Mouse (Mus musculus): ENCODE results near the gene Ddb1.

Ddb1 gene

DNA sequence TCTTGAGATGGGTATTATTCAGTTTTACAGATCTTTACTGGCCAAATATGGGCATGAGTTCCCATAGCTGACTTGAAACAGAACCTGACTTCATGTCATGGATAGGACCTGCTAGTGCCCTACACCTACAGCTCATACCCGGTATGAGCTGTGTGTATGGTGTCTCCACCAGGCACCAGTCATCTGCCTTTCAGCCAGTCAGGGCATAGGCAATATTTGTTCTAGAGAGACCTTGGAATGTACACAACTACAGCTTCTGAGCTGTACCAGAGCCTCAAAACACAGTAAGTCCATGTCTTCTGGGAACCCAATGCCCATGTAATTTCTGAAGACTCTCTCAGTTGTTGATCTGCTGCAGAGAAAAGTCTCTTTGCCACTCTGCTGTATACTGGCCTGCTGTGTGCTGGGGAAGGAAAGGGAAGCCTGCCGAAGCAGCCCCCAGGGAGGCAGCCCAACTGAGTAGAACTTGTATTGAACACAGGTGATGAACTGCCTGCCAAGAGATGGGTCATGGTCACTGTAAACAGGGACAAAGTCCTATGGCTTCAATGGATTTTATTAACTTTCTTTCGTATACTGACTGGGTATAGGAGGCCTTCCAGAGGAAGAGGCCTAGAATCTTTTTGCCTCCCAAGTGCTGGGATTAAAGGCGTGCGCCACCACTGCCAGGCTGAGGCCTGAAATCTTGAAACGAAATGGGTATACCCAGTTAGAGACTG is 13.3 kb upstream of the Ddb1 start:
- DNase-seq (ENCODE audit: low read depth): no peak

DNA sequence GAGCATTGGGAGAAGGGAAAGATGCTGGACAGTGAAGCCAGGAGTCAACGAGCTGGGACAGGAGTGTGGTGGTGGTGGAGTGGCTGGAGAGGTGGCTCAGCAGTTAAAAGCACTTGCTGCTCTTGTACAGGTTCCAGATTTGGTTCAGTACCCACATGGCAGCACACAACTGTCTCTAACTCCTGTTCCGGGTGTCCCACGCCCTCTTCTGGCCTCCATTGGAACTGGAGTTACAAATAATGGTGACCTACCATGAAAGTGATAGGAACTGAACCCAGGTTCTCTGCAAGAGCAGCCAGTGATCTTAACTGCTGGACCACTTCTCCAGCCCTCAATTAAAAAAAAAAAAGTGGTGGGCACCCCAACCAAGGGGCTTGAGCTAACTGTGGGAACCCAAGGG is 6.9 kb upstream of the Ddb1 start:
- peak; percentile 47 for DNase-seq (ENCODE audit: low read depth)

DNA sequence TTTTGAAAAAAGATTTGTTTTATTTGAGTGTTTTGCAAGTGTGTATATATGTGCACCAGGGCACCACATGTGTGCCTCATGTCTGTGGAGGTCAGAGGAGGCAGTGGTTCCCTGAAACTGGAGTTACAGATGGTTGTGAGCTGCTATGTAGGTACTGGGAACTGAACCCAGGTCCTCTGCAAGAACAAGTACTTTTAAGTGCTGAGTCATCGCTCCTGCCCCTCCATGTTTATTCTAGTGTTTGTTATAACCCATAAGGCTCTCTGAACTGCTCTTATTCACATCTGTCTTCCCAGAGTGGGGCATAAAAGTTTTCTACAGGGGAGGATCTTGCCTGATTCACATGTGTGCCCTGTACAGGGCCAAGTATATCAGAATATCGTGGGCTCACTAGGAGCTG is 5.5 kb upstream of the Ddb1 start:
- DNase-seq (ENCODE audit: low read depth): no peak

DNA sequence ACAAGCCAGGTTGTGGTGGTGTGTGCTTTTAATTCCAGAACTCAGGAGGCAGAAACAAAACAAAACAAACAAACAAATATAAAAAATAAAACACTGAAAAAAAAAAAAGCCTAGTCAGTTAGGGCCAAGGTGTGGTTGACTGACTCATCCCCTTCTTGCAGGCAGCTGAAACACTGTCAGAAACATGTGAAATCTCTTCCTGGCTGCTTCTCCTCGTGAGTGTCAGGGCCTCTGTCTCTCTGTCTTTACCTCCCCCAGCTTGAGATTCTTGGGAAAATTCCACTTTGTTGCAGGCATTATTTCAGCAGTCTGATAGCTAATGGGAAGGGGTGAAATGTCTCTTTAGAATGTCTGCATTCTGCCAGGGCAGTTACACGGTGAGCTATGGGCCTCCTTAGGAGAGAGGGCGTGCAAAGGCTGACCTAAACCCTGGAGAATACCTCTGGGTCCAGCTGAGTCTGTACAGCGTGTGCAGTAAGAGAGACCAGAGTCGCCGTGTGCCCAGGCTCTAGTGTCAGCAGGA is 2.8 kb upstream of the Ddb1 start:
- peak; percentile 78 for DNase-seq (ENCODE audit: low read depth)

DNA sequence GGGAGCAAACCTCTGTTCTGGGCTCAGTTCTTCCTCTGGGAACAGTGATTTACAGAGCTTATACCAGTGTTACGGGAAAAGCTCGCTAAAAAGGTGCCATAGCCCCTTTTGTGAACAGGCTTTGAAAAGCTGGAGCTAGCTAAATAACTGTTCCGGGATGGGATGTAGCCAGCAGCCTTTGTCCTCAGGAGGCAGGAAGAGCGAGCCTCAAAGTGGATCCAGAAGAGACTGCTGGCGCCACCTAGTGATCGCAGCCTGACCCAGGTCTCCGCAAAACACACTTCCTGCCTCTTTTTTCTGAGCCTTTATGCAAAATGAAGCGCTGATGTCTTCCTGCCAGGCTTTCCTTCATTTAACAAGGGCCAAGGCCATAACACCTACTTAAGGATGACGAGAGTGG is 2.3 kb upstream of the Ddb1 start:
- peak; percentile 97 for DNase-seq (ENCODE audit: low read depth)

DNA sequence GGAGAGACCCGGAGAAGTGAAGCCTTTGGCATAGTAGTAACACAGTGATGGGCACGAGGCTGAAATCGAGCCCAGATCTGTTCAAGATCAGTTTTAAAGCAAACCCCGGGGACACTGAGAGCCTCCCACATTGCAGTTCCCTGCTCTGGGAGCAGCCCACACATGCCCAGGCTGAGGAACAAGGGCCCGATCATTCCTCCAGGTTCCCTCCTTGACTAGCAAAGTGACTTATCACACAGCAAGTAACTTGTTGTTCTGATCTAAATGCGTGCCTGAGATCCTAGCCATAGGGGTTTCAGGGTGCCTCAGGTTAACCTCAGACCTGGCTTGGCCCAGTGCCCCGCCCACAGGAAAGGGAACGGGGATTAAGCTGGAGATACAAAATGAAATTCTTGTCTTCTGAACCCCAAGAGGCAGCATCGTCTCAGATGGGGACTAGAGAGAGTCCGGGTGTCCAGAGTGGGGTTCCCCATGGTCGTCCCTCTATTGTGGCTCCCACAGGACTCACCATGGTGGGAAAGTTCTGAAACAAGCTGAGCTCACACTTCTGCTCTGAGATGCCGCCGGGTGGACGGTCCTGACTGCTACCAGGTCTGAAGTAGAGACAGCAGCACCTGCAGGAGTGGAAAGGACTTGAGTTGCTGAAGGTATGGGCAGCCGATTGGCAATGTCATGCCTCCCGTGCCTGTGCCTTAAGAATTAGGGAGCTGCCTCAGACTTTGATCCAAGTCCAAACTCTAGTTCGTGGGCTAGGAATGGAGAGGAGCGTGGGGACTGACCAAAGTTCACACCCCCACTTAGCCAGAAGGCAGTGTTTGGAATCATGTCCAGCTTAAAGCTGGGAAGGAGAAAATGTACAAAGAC is 1.2 kb upstream of the Ddb1 start:
- DNase-seq (ENCODE audit: low read depth): no peak

DNA sequence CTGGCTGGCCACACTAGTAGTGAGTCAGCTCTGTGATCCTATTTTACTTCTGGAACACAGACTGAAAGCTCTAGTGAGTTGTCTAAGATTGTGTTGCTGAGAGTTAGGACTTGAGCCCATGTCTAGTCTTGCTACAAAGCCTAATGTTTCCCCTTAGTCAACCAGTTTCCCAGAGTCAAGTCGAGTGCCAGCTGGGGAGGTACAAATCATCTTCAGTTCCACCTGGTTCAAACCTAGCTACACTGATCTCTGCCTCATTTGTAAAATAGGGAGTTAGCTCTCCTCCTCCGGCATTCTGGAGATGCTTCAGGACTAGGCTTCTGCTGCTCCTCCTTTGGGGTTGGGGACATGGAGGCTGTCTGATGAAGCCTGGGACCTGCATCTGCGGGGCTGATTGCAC is 593 bp upstream of the Ddb1 start:
- DNase-seq (ENCODE audit: low read depth): peak; percentile 47

DNA sequence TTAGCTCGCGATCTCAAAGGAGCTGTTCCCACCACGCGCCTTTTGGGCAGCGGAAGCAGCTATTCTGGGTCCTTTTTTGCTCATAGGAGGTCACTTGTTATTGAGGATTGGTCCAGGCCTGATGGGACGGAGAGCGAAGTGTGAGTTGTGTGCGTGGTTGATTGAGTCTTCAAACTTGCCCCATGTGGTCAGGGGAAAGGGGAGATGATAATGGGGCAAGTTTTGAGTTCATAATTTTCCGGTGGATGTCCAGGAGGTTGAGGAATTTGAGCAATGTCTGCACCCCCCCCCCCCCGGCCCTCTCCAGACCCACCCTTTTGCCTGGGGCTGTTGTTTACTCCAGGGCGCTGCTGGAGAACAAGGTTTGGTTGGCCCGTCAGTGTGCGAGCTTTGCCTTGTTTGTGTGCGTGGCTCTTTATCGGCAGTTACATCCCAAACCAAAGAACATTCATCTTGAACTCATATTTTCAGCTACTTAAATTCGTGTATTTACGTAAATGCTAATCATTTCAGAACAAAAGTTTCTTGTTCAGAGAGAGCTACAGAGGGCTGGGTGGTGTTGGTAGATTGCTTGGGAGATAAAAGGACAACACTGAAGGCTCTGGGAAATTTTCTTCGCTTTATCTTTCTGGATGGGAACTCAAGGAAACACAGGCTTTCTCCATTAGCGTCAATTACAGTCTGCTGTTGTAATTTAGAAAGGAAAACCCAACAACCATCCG is 935 bp downstream of the Ddb1 start:
- DNase-seq (ENCODE audit: low read depth): peak; percentile 78

DNA sequence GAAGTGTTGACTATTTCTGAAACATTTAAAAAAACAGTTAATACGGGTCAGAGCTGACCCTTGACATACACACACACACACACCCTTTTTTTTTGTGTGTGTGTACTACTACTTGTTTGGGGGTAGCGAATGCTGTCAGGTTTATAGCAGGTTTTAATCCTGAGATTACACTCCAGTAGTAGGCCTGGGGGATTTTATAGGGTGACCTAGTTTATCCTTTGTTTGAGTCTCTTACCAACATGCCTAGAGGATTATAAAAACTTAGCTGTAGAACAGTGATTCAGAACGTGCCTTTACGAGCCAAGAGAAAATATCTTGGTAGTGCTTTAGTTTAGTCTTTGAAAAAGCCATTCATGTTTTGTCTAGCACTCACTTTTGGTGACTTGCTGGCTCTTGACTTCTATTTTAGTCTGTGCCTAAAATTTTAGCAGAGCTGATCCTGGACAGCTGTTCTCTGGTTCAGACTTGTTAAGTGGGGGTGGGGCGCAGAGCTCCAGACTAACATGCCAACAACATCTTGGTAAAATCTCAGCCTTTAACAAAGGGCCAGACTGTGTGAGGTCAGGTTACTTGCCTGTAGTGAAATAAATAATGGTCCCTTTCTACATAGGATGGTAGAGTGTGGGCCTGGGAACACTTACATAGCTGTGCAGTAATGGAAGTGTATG is 3.6 kb downstream of the Ddb1 start:
- DNase-seq (ENCODE audit: low read depth): no peak

DNA sequence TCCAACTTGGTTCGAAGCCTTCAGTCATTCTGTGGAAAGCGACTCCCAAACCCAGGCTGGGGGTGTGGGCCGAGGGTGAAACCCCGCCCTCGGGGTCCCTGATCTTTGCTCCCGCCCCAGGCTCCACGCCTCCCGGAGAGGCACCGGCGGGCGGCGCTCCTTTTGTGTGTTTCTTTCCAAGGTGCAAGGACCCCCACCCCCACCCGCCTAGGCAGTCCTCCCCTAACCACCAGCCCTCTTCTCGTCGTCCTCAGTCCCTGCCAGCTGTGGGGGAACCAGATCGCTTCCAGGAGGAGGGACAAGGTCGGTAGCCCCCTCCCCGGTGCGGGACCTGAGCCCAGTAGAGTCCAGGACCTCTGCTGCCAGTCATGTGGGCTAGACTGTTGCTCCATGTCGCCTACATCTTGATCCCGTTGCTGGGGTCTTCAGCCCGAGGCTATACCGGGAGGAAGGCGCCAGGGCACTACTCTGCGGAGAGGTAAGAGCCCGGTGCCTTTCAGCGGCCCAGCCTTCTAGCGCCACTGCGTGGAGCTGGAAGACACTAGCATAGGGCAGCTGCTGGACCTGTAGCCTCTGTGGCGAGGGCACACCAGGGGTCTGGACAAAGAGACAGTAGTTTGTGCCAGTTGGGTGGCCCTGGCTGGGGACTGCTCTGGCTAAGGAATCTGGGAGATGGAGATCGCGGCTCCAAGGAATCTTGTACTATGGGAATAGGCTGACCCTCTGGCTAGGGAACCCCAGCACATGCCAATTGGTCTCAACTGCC is 29.2 kb downstream of the Ddb1 start, which contains the start of gene Vwce:
TSS of gene Vwce (plus strand) at position 108 of the 766 bp plus-strand sequence.
- DNase-seq (ENCODE audit: low read depth): no peak

DNA sequence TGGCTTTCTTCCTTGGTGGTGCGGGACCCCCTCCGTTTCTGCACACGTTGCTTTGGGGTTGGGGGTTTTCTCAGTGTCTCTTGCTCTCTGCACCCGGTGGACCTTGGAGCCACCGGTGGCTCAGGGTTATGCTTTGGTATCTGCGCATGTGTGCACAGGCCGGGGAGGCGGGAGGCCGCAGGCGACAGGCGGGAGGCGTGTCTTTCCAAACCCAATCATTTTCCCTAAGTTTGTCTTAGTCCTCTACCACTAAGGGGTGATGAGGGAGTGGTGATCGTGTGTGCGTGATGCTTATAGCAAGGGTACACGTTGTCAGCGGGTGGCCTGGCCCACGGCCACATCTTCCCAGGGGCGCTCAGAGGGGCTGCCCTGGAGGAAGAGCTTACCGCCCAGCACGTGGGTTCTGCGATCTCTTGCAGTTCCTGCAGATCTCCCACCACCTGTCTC is 29.8 kb downstream of the Ddb1 start:
- no peak for DNase-seq (ENCODE audit: low read depth)

DNA sequence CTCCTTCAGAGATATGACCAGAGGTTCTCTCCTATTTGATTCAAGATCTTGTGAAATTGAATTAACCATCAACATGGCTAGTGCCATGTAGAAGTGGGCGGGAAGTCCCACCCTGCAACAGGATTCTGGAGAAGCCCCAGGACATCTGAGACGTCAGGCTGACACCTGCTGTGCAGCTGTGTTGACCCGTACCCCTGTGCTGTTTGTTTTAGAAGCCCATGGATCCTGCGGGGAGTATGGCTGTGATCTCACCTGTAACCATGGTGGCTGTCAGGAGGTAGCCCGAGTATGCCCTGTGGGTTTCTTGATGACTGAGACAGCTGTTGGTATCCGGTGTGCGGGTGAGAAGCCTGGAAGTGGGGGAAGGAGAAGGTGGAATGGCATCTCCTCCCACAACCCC is 32.7 kb downstream of the Ddb1 start:
- no peak for DNase-seq (ENCODE audit: low read depth)

DNA sequence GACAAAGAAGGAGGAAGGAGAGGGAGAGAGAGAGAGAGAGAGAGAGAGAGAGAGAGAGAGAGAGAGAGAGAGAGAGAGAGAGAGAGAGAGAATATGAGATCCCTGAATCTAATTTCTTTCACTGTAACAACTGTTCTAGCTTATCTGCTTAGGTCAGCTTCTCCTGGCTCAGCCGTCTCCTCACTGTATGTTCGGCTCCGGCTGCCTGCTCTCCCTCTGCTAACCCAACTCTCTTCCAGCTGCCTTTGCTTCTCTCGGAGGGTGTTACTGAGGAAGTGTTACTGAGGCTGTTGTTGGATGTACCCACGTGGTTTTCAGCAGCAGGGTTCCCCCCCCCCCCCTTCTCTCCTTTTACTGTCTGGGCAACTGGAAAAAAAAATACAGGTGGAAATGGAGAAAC is 35.0 kb downstream of the Ddb1 start:
- no peak for DNase-seq (ENCODE audit: low read depth)

DNA sequence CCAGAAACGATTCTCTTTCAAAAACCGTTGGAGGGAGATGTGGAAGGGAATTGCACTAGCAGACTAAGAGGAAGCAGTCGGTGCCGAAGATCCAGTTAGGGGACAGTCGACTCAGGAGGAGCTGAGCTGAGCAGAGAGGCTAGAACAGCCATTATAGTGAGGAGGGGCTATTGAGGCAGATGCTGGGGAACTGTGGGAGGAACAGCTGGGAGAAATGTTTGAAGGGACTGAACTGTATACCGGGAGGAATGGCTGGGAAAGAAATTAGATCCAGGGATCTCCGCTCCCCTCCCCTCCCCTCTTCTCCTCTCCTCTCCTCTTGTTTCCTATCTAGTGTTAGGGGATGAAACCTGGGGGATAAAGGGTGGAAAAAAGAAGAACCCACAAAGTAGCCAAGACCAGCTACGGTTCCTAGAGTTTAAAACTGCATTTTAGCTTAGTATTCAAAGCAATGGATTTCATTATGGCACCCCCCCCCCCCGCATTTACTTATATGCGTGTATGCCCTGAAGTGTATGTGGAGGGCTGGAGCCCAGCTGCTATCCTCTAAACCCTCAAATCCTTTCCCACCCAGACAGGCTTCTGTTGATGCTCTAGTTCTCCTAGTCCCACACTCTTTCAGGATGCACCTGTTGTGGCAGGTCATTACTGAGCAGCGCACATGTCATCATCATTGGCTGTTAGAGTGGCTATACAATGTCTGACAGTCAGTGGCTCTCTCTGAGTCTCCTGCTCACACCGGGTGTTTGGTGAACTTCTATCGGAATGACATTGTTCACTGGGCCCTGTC is 35.7 kb downstream of the Ddb1 start:
- no peak for DNase-seq (ENCODE audit: low read depth)

DNA sequence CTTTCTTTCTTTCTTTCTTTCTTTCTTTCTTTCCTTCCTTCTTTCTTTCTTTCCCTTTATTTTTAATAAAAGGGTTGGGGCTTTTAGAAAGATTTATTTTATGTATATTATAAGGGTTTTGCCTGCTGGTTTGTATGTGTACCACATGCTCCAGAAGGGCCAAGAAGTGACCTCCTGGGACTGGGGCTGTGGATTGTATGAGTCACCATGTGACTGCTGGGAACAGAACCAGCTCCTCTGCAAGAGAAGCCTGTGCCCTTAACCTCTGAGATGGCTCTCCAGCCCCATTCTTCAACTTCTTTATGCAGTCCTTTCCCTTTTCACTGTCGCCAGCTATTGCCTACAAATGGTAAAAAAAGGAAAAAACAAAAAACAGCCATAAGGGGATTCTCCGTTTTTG is 40.5 kb downstream of the Ddb1 start:
- peak; percentile 86 for DNase-seq (ENCODE audit: low read depth)

DNA sequence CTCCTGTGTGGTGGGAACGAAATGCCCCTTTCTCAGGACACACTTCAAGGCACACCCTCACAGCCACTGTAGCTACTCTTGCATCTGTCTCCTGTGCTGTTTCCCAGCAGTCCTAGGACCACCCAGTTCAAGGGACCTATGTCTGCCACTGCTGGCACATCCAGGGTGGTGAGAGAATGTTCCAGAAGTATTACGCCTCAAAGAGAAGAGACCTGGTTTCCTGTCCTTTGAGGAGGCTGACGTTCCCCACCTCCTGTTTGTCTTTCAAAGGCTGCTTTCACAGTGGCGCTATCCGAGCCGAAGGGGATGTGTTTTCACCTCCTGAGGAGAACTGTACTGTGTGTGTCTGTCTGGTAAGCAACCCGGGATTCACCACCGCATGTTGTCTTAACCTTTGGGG is 43.0 kb downstream of the Ddb1 start:
- no peak for DNase-seq (ENCODE audit: low read depth)

DNA sequence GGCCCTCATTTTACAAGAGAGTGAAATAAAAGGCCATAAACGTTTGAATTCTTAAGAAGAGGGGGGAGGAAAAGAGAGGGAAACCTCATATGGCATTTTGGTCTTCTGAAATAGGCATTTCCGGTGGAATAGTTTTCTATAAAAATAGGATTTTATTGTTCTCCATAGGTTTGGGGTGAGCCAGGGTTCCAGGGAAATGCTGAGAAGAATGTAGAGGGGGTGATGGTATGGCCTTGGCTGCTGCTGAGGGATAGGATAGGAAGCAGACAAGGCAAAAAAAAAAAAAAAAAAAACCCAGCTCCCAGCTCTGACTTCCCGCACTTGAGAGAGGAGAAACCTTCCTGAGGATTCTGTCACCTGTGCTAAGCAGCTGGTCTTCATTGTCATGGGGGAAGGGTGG is 50.9 kb downstream of the Ddb1 start:
- DNase-seq (ENCODE audit: low read depth): no peak

DNA sequence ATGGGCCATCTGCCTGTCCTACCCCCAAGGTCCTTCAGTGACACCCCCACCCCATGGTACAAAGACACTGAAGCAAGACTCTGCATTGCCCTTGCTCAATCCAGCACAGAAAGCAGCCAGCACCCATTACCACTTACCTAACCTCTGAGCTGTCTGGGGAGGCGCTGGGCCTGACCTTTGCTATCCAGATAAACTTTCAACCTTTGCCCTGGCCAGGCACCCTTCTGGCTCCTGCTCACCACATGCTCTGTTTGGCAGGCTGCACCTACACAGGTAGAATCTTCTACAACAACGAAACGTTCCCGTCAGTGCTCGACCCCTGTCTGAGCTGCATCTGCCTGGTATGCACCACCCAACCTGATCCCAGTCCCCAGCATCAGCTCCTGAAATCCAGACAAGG is 52.6 kb downstream of the Ddb1 start:
- no peak for DNase-seq (ENCODE audit: low read depth)

DNA sequence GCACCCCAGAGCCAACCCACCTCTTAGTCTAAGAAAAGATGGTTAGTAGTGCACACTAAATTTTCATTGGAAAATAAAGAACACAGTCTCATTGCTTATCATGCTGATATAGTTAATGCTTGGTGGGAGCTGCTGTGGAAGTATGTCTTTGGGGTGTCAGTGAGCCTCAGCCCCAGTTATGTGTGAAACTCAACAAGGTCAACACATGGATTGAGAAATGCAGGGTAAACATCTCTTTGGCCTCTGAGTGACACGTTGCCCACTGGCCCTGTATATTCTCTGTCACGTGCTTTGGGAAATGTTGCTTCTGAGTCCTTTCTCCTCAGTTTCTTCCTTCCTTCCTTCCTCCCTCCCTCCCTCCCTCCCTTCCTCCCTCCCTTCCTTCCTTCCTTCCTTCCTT is 53.3 kb downstream of the Ddb1 start:
- DNase-seq (ENCODE audit: low read depth): no peak

DNA sequence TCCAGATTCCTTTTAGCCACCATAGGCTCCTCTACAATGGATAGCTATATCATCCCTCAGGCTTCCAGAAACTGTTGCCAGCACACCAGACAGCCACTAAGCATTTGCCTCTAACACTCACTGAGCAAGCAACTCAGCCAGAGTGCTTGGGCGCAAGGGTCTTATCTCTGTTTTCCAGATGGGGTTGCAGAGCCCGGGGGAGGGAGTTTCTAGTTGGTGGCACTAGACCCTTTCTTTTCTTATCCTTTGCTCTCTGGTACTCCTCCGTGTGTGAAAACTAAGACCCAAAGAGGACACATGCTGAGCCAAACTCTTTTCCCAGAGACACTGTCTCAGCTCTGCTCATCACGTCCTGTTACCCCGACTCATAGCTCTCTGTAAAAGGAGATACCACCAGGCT is 56.2 kb downstream of the Ddb1 start:
- no peak for DNase-seq (ENCODE audit: low read depth)
